Mouse (Mus musculus): ENCODE measurements at regions not wholly inside any gene's neighbourhood (a gene's known extent, or its start where the extent isn't known, plus 50 kb on each side); places are given as distances from the start of the nearest gene placed in this dataset.

DNA sequence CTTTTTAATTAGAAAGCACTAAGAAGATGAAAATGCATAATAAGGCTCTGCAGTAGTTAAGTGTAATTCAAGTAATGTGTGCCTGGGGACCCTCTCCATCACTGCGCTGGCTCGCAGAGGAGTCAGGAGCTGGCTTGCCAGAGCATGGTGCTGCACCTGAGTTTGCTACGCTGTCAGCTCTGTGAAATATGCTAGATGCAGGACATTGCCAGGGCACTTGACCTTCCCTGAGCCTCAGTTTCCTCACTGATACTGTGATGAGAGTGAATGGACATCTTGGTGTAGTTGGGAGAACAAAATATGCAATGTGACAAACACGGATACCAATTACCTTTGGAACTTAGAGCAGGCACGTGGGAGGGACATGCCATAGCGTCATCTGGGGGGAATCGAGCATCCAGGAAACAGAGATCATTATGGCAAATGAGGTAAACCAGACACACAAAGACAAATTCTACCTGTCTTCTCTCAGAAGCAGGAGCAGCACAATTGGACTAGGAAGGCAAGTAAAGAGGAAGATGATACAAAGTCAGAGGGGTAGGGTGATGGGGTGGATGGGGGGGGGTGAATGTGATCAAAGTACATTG lies 133.6 kb upstream of the Slco3a1 start:
- no peak for ATAC-seq

DNA sequence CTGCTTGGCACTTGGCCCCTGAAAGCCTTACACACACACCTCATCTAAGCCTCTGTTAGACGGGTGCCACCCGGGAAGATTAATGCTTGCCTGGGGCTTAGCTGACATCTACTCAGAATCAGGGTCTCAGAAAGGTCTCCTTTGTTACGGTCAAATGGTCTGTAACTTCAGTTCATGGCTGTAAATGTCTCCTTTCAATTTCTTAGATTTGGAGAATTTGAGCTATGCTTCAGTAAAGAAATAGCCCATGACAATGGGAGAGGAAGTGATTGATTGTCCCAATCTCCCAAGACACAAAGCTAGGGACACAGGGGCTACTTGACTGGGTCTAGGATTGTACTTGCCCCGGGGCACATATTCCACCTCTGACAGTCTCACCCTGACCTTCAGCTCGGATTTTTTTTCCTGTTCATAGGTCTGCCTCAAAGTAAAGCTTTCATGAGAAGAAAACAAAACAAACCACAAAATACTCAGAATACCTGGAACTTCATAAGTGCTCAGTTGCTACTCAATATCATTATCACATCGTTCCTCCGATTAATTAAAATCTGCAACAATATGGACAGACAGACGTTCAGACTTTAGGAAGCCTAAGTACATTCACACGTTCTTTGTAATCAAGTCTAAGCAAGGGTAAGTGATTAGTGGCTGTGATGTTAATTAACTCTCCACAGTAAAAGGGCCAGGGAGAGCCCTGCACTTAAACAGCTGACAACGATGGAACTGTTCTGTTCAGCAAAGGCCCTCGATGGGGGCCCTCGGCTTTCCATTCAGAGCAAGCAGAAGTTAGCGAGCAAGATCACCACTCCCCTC lies 132.9 kb upstream of the Slco3a1 start:
- ATAC-seq, result no peak

DNA sequence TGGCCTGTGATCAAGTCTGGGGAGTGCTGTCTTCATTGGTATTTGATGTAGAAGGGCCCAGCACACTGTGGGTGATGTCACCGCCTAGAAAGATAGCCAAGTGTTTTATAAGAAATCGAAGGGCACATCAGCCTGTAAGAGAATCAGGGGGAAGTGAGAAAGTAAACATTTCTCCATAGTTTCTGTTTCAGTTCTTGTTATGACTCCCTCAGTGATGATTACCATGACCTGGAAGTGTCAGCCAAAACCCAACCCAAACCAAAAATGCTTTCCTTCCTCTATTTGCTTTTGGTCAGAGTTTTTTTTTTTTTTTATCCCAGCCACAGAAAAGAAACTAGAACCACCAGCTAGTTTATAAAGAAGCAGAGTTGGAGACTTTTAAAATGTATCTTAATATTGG lies 129.4 kb upstream of the Slco3a1 start:
- peak; percentile 69 for ATAC-seq

DNA sequence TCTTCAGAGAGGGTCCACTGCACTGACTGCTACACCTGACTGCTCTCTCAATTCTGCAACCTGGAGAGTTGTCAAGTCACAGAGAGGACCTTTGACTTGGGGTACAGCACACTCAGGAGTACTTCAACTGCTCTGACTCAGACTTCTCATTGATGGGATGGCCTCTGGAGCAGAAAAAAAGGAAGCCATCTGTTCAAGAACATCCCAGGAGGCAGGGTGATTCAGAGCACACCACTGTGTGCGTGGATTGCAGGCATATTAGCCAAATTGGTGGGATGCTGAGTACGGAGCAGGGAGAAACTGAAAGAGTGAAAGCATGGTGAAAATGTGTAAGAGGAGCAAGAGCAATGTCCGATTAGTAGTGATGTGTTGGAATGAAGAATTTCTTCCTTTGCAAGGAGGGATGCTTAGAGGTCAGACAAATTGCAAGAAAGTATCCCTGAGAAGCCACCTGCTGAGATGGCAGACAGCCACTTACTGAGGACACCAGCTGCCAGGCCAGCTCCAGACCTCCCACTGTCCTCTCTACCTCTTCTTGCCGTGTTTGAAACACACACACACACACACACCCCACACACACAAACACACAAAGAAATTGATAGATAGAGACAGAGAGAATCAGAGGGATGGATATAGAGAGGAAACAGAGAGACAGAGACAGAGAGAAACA lies 119.2 kb upstream of the Slco3a1 start:
- ATAC-seq, result no peak

DNA sequence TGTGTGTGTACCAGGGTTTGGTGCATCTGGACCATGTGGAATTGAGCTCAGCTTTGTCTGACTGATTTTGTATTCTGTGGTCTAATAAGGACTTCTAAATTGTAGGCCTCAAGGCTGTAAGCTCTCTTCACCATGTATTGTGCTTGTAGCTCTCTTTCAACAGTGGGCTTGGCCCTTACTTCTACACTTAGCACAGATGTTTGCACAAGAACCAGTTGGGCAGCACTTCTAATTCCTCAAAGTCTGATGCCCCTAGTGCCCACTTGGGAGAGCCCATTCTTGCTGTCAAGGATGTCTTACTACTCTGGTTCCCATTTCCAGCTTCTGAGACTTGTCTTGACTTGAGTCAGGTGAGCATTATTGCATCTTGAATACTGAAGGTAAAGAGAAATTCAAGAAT lies 114.5 kb upstream of the Slco3a1 start:
- ATAC-seq, result no peak

DNA sequence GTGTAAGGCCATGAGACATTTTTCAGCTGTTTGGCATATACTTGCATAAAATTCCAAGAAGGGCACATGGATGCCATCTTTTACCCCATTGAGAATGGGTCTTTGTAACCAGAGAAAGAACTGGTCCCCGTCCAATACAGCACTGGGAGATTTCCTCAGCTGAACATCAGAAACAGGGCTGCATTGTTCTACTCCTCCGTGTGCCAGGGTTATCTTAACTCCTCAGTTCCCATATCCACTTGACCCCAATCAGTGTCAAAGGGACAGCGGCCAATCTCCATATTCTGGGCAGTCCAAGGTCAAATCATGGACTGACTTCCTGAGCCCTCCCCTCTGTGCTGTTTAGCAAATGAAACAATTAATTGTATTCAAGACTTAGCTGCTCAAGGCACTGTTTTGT lies 112.5 kb upstream of the Slco3a1 start:
- ATAC-seq, result no peak

DNA sequence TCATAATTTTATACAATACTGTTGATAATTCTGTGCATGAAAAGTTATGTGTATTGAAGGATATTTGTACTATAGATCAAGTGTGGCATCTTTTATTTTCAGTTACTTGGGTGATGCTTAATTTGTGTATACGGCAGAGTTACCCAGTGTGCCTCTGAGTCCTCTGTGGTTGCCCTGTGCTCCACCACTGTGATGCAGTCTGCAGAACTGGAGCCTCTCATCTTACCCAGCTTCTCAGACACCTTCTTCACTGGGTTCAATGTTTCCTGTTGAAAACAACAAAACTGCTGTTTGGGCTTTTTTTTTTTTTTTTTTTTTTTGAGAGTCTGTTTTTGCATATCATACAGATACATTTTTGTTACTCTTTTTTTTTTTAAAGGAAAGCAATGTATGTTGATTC lies 109.2 kb upstream of the Slco3a1 start:
- ATAC-seq, result peak; percentile 85

DNA sequence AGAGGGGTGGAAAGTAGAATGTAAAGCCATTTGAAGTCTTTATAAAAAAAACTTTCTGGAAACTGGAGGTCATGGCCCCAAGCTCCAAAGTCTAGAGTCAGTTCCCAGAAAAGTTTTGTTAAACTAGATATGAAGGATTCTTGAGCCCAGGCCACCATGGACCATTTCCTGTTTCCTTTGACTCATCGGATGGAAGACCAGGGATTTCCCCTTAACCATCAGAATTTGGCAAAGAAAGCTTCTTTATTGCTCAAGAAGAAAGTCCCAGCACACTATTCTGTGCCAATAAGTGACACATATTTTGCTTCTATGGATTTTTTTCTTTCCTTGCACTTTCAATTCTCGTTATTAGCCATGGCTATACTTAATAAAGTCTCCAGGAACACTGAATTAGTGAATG lies 92.7 kb upstream of the Slco3a1 start:
- ATAC-seq, result peak; percentile 49

DNA sequence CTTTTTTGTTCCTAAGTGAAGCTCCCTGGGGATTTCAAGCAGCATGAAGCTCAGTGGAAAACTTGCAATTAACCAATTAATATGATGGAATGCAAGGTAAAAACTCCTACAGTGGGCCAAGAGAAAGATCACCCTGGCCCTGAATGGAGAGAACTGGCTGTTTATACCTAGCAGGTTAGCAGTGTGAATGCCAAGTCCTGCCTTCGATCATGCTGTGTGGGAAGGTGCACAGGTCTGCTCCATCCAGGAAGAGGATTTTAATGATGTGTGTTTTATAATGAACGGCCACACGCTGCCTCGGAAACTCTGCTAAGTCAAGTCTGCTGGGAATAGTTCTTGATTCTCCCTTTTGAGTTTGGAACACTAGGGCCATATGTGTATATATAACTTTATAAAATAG lies 85.6 kb upstream of the Slco3a1 start:
- ATAC-seq, result no peak

DNA sequence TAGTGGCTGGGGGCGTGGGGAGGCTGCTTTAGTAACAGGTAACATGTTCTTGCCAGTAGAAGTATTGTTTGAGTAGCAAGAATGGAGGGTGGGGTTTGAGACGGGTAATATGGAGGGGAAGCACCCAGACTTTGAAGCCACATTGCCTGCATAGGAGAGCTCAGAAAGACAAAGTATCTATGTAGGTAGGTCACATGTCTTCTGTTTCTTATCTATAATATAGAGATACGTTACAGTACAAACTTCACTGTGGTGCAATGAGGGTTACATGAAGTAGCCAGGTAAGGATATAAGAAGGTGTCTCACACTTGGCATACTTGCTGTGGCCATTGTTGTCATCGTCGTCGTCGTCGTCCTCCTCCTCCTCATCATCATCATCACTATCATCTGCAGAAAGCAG lies 77.6 kb upstream of the Slco3a1 start:
- no peak for ATAC-seq

DNA sequence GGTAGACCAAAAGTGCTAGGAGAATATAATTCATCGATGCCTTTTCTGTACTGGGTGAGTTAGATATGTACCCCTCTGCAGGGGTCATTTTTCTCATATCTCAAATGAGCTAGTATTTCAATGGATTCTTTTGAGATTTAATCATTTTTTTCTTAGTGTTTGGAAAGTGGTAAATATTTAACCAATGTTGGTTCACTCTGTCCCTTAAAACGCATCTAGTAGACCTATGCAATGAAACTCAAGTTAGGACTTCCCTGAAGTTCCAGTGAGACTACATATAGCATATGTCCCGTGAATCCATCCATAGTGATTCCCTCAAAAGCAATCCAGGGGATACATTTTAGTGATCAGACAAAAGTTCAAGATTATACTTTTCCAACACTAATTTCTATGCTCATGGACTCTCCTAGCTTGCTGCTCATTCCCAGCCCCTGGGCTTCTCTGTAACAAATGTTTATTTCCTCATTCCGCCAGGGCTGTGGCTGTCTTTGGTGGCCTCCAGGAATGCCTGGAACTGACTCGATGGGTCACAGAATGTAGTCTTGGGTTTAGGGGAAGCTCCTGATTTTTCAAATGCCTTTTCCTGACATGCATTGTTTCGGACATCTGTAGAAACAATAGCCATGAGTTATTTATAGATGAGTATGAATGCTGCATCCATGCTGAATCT lies 74.4 kb upstream of the Slco3a1 start:
- ATAC-seq, result no peak
